Mouse (Mus musculus) myocyte (in vitro differentiated cells): ENCODE results near the gene Simc1.

Experiments used
- CEBPB ChIP-seq: IDR thresholded peaks from 2 replicates; pipeline ENCODE4 v1.6.1; 2011; ENCODE audit warnings: mild to moderate bottlenecking, moderate library complexity; ENCODE audit not compliant: poor library complexity, insufficient read depth, severe bottlenecking
- E2F4 ChIP-seq: IDR thresholded peaks from one replicate; pipeline ENCODE4 v1.6.1; 2011; ENCODE audit warnings: mild to moderate bottlenecking, control low read depth, moderate library complexity; ENCODE audit not compliant: insufficient read depth
- MAX ChIP-seq: IDR thresholded peaks from one replicate; pipeline ENCODE4 v1.6.1; 2011; ENCODE audit warnings: low read depth, mild to moderate bottlenecking, control low read depth
- MYOG ChIP-seq, 3 experiments: IDR thresholded peaks; one replicate each; pipeline ENCODE4 v1.6.1; 2011; ENCODE audit warnings: control low read depth in 2 of 3, low read depth in 2 of 3, mild to moderate bottlenecking in 2 of 3; ENCODE audit not compliant: insufficient read length in 2 of 3, control insufficient read depth in 1 of 3, insufficient read depth in 1 of 3
- POLR2A ChIP-seq: IDR thresholded peaks from one replicate; pipeline ENCODE4 v1.6.1; 2011; ENCODE audit warnings: low read depth, mild to moderate bottlenecking, control low read depth, moderate library complexity; ENCODE audit not compliant: insufficient read length
- TCF12 ChIP-seq: IDR thresholded peaks from one replicate; pipeline ENCODE4 v1.6.1; 2011; ENCODE audit warnings: mild to moderate bottlenecking, control low read depth; ENCODE audit not compliant: poor library complexity, insufficient read depth, severe bottlenecking
- USF1 ChIP-seq: IDR thresholded peaks from one replicate; pipeline ENCODE4 v1.6.1; 2011; ENCODE audit warnings: low read depth, mild to moderate bottlenecking, control low read depth, moderate library complexity

GRCm38 (mm10) chr13:54560608-54561007, 57.0 kb downstream of the Simc1 start:
- TF ChIP-seq TCF12 = no peak
- TF ChIP-seq E2F4 = no peak
- TF ChIP-seq POLR2A = no peak
- no peak for TF ChIP-seq USF1
- TF ChIP-seq CEBPB = no peak
- TF ChIP-seq MAX = no peak
- no peak for TF ChIP-seq MYOG (IDR thresholded peaks at IDR 0.05; ENCODE audit: control insufficient read depth in 1 of 3, insufficient read depth in 1 of 3, insufficient read length in 2 of 3, low read depth in 2 of 3)
